Mouse (Mus musculus) hindbrain, embryonic 13.5 days (tissue): ENCODE measurements around the gene Cpxm2. TPM values are rescaled to one million over a fixed set of nuclear protein-coding genes. Genes with fewer than 3 reads are reported as not detected.

Experiments used
- ATAC-seq: fragments of 200-750 bp; cut with Nextera tagmentation; 2 replicates; pipeline ENCODE4 v1.8.0; 2017; ENCODE audit warnings: moderate TSS enrichment; ENCODE audit not compliant: low FRiP score
- H3K27ac ChIP-seq: fragments of 300-500 bp; sonication (generic); 2 replicates; pipeline ENCODE4 v1.5.1; 2015; ENCODE audit warnings: inconsistent platforms, mild to moderate bottlenecking, moderate library complexity
- H3K27me3 ChIP-seq: fragments of 300-500 bp; sonication (generic); 2 replicates; pipeline ENCODE4 v1.6.1; 2015; ENCODE audit warnings: mild to moderate bottlenecking, inconsistent platforms
- H3K36me3 ChIP-seq: fragments of 300-500 bp; sonication (generic); 2 replicates; pipeline ENCODE4 v1.6.1; 2015; ENCODE audit warnings: mild to moderate bottlenecking, inconsistent platforms
- H3K4me1 ChIP-seq: fragments of 300-500 bp; sonication (generic); replicated peaks from 2 replicates; pipeline ENCODE4 v1.6.1; 2015; ENCODE audit warnings: inconsistent platforms
- H3K4me2 ChIP-seq: fragments of 300-500 bp; sonication (generic); 2 replicates; pipeline ENCODE4 v1.6.1; 2015; ENCODE audit warnings: inconsistent platforms, mild to moderate bottlenecking, moderate library complexity
- H3K4me3 ChIP-seq: fragments of 300-500 bp; sonication (generic); 2 replicates; pipeline ENCODE4 v1.5.1; 2015; ENCODE audit warnings: mild to moderate bottlenecking, inconsistent platforms
- H3K9ac ChIP-seq: fragments of 300-500 bp; sonication (generic); 2 replicates; pipeline ENCODE4 v1.6.1; 2015; ENCODE audit warnings: mild to moderate bottlenecking, inconsistent platforms
- H3K9me3 ChIP-seq: fragments of 300-500 bp; sonication (generic); 2 replicates; pipeline ENCODE4 v1.6.1; 2016; ENCODE audit warnings: inconsistent platforms
- WGBS: fragments of 180-500 bp; shearing (Covaris S2); methylation state at CpG from one replicate; pipeline ENCODE4 v1.1.7; 2015; 5-methylcytosine and 5-hydroxymethylcytosine counted together
- polyA plus RNA-seq: library from polyadenylated mRNA; unstranded; fragments of >200 nt; fragmentation: Nextera tagmentation; extraction: Ambion mirVana; gene quantifications from 2 replicates; pipeline ENCODE4 v1.2.1, GENCODE M21; 2015

Gene Cpxm2
- polyA plus RNA-seq, 1 experiment from 2014 or later = 1.6 TPM

- Histone ChIP-seq H3K27ac (no peak overlapping the region), H3K36me3 (no peaks in the 10 kb centered on the region), H3K4me1 (peaks cover 7% of the 10 kb centered on the region), H3K27me3 (no peaks in the 10 kb centered on the region), H3K9ac (no peak overlapping the region), H3K4me3 (no peak overlapping the region), H3K4me2 (no peak overlapping the region), H3K9me3 (no peaks in the 10 kb centered on the region)
- 88% methylated on average over 7 of the region's 7 CpGs for WGBS
- ATAC-seq = no peak
Observed at GRCm38 (mm10) chr7:132123211-132123610, 31.3 kb downstream of the Cpxm2 start.

- H3K9ac ChIP-seq = no peak overlapping the region
- no peaks in the 10 kb centered on the region for H3K27me3 ChIP-seq
- H3K27ac ChIP-seq = no peak overlapping the region
- no peaks in the 10 kb centered on the region for H3K9me3 ChIP-seq
- no peak overlapping the region for H3K4me2 ChIP-seq
- H3K4me3 ChIP-seq = no peak overlapping the region
- no peak for ATAC-seq
- H3K36me3 ChIP-seq = no peaks in the 10 kb centered on the region
- H3K4me1 ChIP-seq = peaks cover 2% of the 10 kb centered on the region; the same call in 1 of the 2 replicates
- WGBS = 88% methylated on average over 4 of the region's 4 CpGs
Observed at GRCm38 (mm10) chr7:132119817-132120216, 34.7 kb downstream of the Cpxm2 start.

- ATAC-seq = no peak
- 85% methylated on average over 5 of the region's 5 CpGs for WGBS
Observed at GRCm38 (mm10) chr7:132111770-132112169, 42.8 kb downstream of the Cpxm2 start.

GRCm38 (mm10) chr7:132110308-132110707 lies 44.2 kb downstream of the Cpxm2 start:
- no peaks in the 10 kb centered on the region for H3K36me3 ChIP-seq
- peaks cover 6% of the 10 kb centered on the region; the same call in 1 of the 2 replicates for H3K4me1 ChIP-seq
- whole genome bisulfite sequencing = 74% methylated on average over 3 of the region's 3 CpGs
- no peak overlapping the region for H3K4me3 ChIP-seq
- H3K4me2 ChIP-seq = no peak overlapping the region
- H3K27me3 ChIP-seq = no peaks in the 10 kb centered on the region
- no peaks in the 10 kb centered on the region for H3K9me3 ChIP-seq
- no peak for ATAC-seq
- H3K27ac ChIP-seq = 0 out of 2 replicates have a peak overlapping the region, but pooled peaks have one; percentile 15
- no peak overlapping the region for H3K9ac ChIP-seq

More at GRCm38 (mm10) chr7:132111770-132112169, 42.8 kb downstream of the Cpxm2 start:
- Histone ChIP-seq H3K27me3 (no peaks in the 10 kb centered on the region), H3K9ac (no peak overlapping the region), H3K9me3 (no peaks in the 10 kb centered on the region), H3K27ac (no peak overlapping the region), H3K36me3 (no peaks in the 10 kb centered on the region), H3K4me2 (no peak overlapping the region), H3K4me1 (peaks cover 6% of the 10 kb centered on the region; the same call in 1 of the 2 replicates), H3K4me3 (no peak overlapping the region)

- Histone ChIP-seq H3K4me3 (no peak overlapping the region), H3K27ac (no peak overlapping the region), H3K36me3 (no peaks in the 10 kb centered on the region), H3K4me1 (peaks cover 2% of the 10 kb centered on the region; the same call in 1 of the 2 replicates), H3K4me2 (no peak overlapping the region), H3K9me3 (no peaks in the 10 kb centered on the region), H3K27me3 (no peaks in the 10 kb centered on the region), H3K9ac (no peak overlapping the region)
- no peak for ATAC-seq
- 87% methylated on average over 4 of the region's 4 CpGs for WGBS
Observed at GRCm38 (mm10) chr7:132106891-132107290, 47.6 kb downstream of the Cpxm2 start.

- Histone ChIP-seq H3K4me3 (no peak overlapping the region), H3K4me2 (no peak overlapping the region), H3K36me3 (no peaks in the 10 kb centered on the region), H3K27ac (no peak overlapping the region), H3K9ac (no peak overlapping the region), H3K9me3 (no peaks in the 10 kb centered on the region), H3K27me3 (no peaks in the 10 kb centered on the region), H3K4me1 (no peaks in the 10 kb centered on the region; the same call in 1 of the 2 replicates)
- no peak for ATAC-seq
- 81% methylated on average over 4 of the region's 4 CpGs for WGBS
Observed at GRCm38 (mm10) chr7:132105326-132105725, 49.2 kb downstream of the Cpxm2 start.

- Histone ChIP-seq H3K9me3 (no peaks in the 10 kb centered on the region; the same call in 1 of the 2 replicates), H3K27me3 (no peaks in the 10 kb centered on the region), H3K4me2 (no peak overlapping the region), H3K4me1 (no peaks in the 10 kb centered on the region; the same call in 1 of the 2 replicates), H3K4me3 (no peak overlapping the region), H3K9ac (no peak overlapping the region), H3K36me3 (no peaks in the 10 kb centered on the region), H3K27ac (no peak overlapping the region)
- 76% methylated on average over 4 of the region's 4 CpGs for WGBS
- no peak for ATAC-seq
Observed at GRCm38 (mm10) chr7:132098441-132098840, 56.1 kb downstream of the Cpxm2 start.

- ATAC-seq = no peak
- Histone ChIP-seq H3K36me3 (no peaks in the 10 kb centered on the region), H3K9ac (no peak overlapping the region), H3K27me3 (no peaks in the 10 kb centered on the region), H3K27ac (no peak overlapping the region), H3K9me3 (no peaks in the 10 kb centered on the region; the same call in 1 of the 2 replicates), H3K4me2 (no peak overlapping the region), H3K4me1 (no peaks in the 10 kb centered on the region), H3K4me3 (no peak overlapping the region)
- WGBS = 79% methylated on average over 7 of the region's 7 CpGs
Observed at GRCm38 (mm10) chr7:132094666-132095065, 59.9 kb downstream of the Cpxm2 start.

GRCm38 (mm10) chr7:132091551-132091950 lies 63.0 kb downstream of the Cpxm2 start:
- no peaks in the 10 kb centered on the region for H3K27me3 ChIP-seq
- 88% methylated on average over 7 of the region's 7 CpGs for WGBS
- H3K9me3 ChIP-seq = no peaks in the 10 kb centered on the region; the same call in 1 of the 2 replicates
- H3K36me3 ChIP-seq = no peaks in the 10 kb centered on the region
- H3K4me2 ChIP-seq = no peak overlapping the region
- no peak overlapping the region for H3K27ac ChIP-seq
- H3K9ac ChIP-seq = no peak overlapping the region
- H3K4me3 ChIP-seq = no peak overlapping the region
- ATAC-seq = no peak
- H3K4me1 ChIP-seq = no peaks in the 10 kb centered on the region

GRCm38 (mm10) chr7:132088606-132089005 lies 65.9 kb downstream of the Cpxm2 start:
- no peak for ATAC-seq
- no peak overlapping the region for H3K9ac ChIP-seq
- 81% methylated on average over 6 of the region's 6 CpGs for WGBS

GRCm38 (mm10) chr7:132088181-132088580 lies 66.4 kb downstream of the Cpxm2 start:
- Histone ChIP-seq H3K4me1 (no peaks in the 10 kb centered on the region), H3K27me3 (no peaks in the 10 kb centered on the region), H3K9me3 (no peaks in the 10 kb centered on the region), H3K4me2 (no peak overlapping the region), H3K4me3 (no peak overlapping the region), H3K36me3 (no peaks in the 10 kb centered on the region), H3K27ac (no peak overlapping the region), H3K9ac (no peak overlapping the region)
- no peak for ATAC-seq
- 85% methylated on average over 4 of the region's 4 CpGs for WGBS

More at GRCm38 (mm10) chr7:132088606-132089005, 65.9 kb downstream of the Cpxm2 start:
- no peaks in the 10 kb centered on the region for H3K27me3 ChIP-seq
- no peak overlapping the region for H3K27ac ChIP-seq
- no peak overlapping the region for H3K4me3 ChIP-seq
- no peaks in the 10 kb centered on the region for H3K4me1 ChIP-seq
- H3K9me3 ChIP-seq = no peaks in the 10 kb centered on the region
- no peaks in the 10 kb centered on the region for H3K36me3 ChIP-seq
- no peak overlapping the region for H3K4me2 ChIP-seq

GRCm38 (mm10) chr7:132075825-132076224 lies 78.7 kb downstream of the Cpxm2 start:
- Histone ChIP-seq H3K9me3 (no peaks in the 10 kb centered on the region), H3K4me2 (no peak overlapping the region), H3K4me1 (no peaks in the 10 kb centered on the region), H3K9ac (no peak overlapping the region), H3K27me3 (no peaks in the 10 kb centered on the region), H3K36me3 (no peaks in the 10 kb centered on the region), H3K27ac (no peak overlapping the region), H3K4me3 (no peak overlapping the region)
- ATAC-seq = no peak
- WGBS = 81% methylated on average over 1 of the region's 1 CpGs

- WGBS = 68% methylated on average over 3 of the region's 3 CpGs
Observed at GRCm38 (mm10) chr7:132074503-132074902, 80.0 kb downstream of the Cpxm2 start.

More at GRCm38 (mm10) chr7:132074503-132074902, 80.0 kb downstream of the Cpxm2 start:
- no peak overlapping the region for H3K9ac ChIP-seq
- H3K4me2 ChIP-seq = no peak overlapping the region
- no peaks in the 10 kb centered on the region for H3K27me3 ChIP-seq
- H3K4me3 ChIP-seq = no peak overlapping the region
- no peak overlapping the region for H3K27ac ChIP-seq
- H3K36me3 ChIP-seq = no peaks in the 10 kb centered on the region
- no peaks in the 10 kb centered on the region for H3K4me1 ChIP-seq
- no peaks in the 10 kb centered on the region for H3K9me3 ChIP-seq
- no peak for ATAC-seq
